Mouse (Mus musculus): ENCODE data around the gene Rsph14.

Rsph14 gene

GRCm38 (mm10) chr10:74994863-74995262, 37.5 kb downstream of the Rsph14 start:
- no peak for DNase-seq (ENCODE audit: low read depth)

- DNase-seq (ENCODE audit: low read depth), result no peak
These were observed 41.6 kb downstream of the Rsph14 start for GRCm38 (mm10) chr10:74990584-74991322.

- no peak for DNase-seq (ENCODE audit: low read depth)
These were observed 42.6 kb downstream of the Rsph14 start for GRCm38 (mm10) chr10:74989814-74990213.

GRCm38 (mm10) chr10:74987698-74988470, 44.5 kb downstream of the Rsph14 start:
- no peak for DNase-seq (ENCODE audit: low read depth)

- DNase-seq (ENCODE audit: low read depth), result no peak
These were observed 49.2 kb downstream of the Rsph14 start for GRCm38 (mm10) chr10:74983176-74983575.

GRCm38 (mm10) chr10:74981159-74981558, 51.2 kb downstream of the Rsph14 start:
- no peak for DNase-seq (ENCODE audit: low read depth)

GRCm38 (mm10) chr10:74978056-74978455, 54.3 kb downstream of the Rsph14 start:
- no peak for DNase-seq (ENCODE audit: low read depth)

- no peak for DNase-seq (ENCODE audit: low read depth)
These were observed 56.0 kb downstream of the Rsph14 start for GRCm38 (mm10) chr10:74976429-74976828.

GRCm38 (mm10) chr10:74975626-74976025, 56.8 kb downstream of the Rsph14 start:
- no peak for DNase-seq (ENCODE audit: low read depth)

GRCm38 (mm10) chr10:74973026-74973425, 59.4 kb downstream of the Rsph14 start:
- DNase-seq (ENCODE audit: low read depth), result no peak

- no peak for DNase-seq (ENCODE audit: low read depth)
These were observed 63.1 kb downstream of the Rsph14 start for GRCm38 (mm10) chr10:74969266-74969665.

- no peak for DNase-seq (ENCODE audit: low read depth)
These were observed 64.6 kb downstream of the Rsph14 start for GRCm38 (mm10) chr10:74967651-74968267.

- peak; percentile 88 for DNase-seq (ENCODE audit: low read depth)
These were observed 65.4 kb downstream of the Rsph14 start, which contains the start of gene Gnaz for GRCm38 (mm10) chr10:74966850-74967451. Gene Gnaz, plus strand, starts transcription at chr10:74967177.

GRCm38 (mm10) chr10:74964380-74964779, 68.0 kb downstream of the Rsph14 start:
- no peak for DNase-seq (ENCODE audit: low read depth)

- DNase-seq (ENCODE audit: low read depth), result no peak
These were observed 79.4 kb downstream of the Rsph14 start for GRCm38 (mm10) chr10:74952830-74953443.

- no peak for DNase-seq (ENCODE audit: low read depth)
These were observed 91.6 kb downstream of the Rsph14 start for GRCm38 (mm10) chr10:74940795-74941194.

- no peak for DNase-seq (ENCODE audit: low read depth)
These were observed 93.1 kb downstream of the Rsph14 start for GRCm38 (mm10) chr10:74939300-74939699.

GRCm38 (mm10) chr10:74938410-74938809, 94.0 kb downstream of the Rsph14 start:
- no peak for DNase-seq (ENCODE audit: low read depth)

- DNase-seq (ENCODE audit: low read depth), result no peak
These were observed 95.2 kb downstream of the Rsph14 start for GRCm38 (mm10) chr10:74937003-74937790.

- no peak for DNase-seq (ENCODE audit: low read depth)
These were observed 97.4 kb downstream of the Rsph14 start for GRCm38 (mm10) chr10:74935016-74935415.

- no peak for DNase-seq (ENCODE audit: low read depth)
These were observed 97.9 kb downstream of the Rsph14 start for GRCm38 (mm10) chr10:74934521-74934920.

Data from induced T-regulatory cell, adult 2 months (primary cell).